Mouse (Mus musculus) heart, adult 2 months (tissue): ENCODE results near the gene Olfr262. TPM values are rescaled to one million over a fixed set of nuclear protein-coding genes. Genes with fewer than 3 reads are reported as not detected.
"Not testable (repeated sequence)": the region's sequence is repeated elsewhere in the genome, so short reads cannot be mapped to it uniquely, and the experiment has no call there.

Experiments
- DNase-seq, 2 experiments: peaks; one replicate each; pipeline ENCODE4 v3.0.0; 2021
- H3K27ac ChIP-seq: fragments of 200-600 bp; 2 replicates; pipeline ENCODE4 v1.8.1; 2022
- H3K27me3 ChIP-seq: fragments of 200-500 bp; 2 replicates; pipeline ENCODE4 v1.6.1; 2012; ENCODE audit warnings: mild to moderate bottlenecking, low read length, inconsistent platforms, mixed read lengths; ENCODE audit not compliant: control insufficient read depth, insufficient read depth
- H3K36me3 ChIP-seq: fragments of 200-500 bp; 2 replicates; pipeline ENCODE4 v1.6.1; 2012; ENCODE audit warnings: low read length, inconsistent platforms; ENCODE audit not compliant: control insufficient read depth, insufficient read depth
- H3K4me1 ChIP-seq: fragments of 200-500 bp; 2 replicates; pipeline ENCODE4 v1.6.1; 2011; ENCODE audit warnings: low read length; ENCODE audit not compliant: control insufficient read depth, insufficient read depth
- H3K4me3 ChIP-seq: fragments of 200-600 bp; 2 replicates; pipeline ENCODE4 v1.8.1; 2022
- H3K79me2 ChIP-seq: fragments of 200-500 bp; replicated peaks from 2 replicates; pipeline ENCODE4 v1.6.1; 2012; ENCODE audit warnings: mild to moderate bottlenecking, inconsistent platforms, low read length, moderate library complexity, mixed read lengths; ENCODE audit not compliant: control insufficient read depth, insufficient read depth
- H3K9ac ChIP-seq: fragments of 200-500 bp; 2 replicates; pipeline ENCODE4 v1.6.1; 2012; ENCODE audit warnings: low read depth, mild to moderate bottlenecking, control low read depth, inconsistent platforms, low read length, mixed read lengths
- CTCF ChIP-seq: fragments of 200-600 bp; IDR thresholded peaks from 2 replicates; pipeline ENCODE4 v1.8.1; 2022; ENCODE audit warnings: antibody characterized with exemption, mild to moderate bottlenecking, moderate library complexity
- EP300 ChIP-seq: fragments of 200-500 bp; IDR thresholded peaks from 2 replicates; pipeline ENCODE4 v1.6.1; 2011; ENCODE audit warnings: low read depth, low read length, control low read depth; ENCODE audit not compliant: insufficient read depth
- POLR2A ChIP-seq: fragments of 200-500 bp; IDR thresholded peaks from 2 replicates; pipeline ENCODE4 v1.6.1; 2011; ENCODE audit warnings: mild to moderate bottlenecking, low read depth, low read length, control low read depth; ENCODE audit not compliant: insufficient read depth
- WGBS: fragments of 180-500 bp; shearing (Covaris S2); methylation state at CpG from one replicate; pipeline ENCODE4 v1.1.7; 2018; 5-methylcytosine and 5-hydroxymethylcytosine counted together
- intact Hi-C: fragments of 180-260 bp; cut with DNase I; formaldehyde crosslinking; loops from one replicate; pipeline ENCODE4 v1.15.1; 2025
- long read RNA-seq: library from polyadenylated mRNA; stranded (forward); transcript quantifications from one replicate; pipeline ENCODE4 v2.0.0, GENCODE M21; 2021
- polyA plus RNA-seq: library from polyadenylated mRNA; depleted of rRNA; stranded (reverse); fragments of >200 nt; gene quantifications from 2 replicates; pipeline ENCODE4 v1.2.3, GENCODE M21; 2012; rRNA removed
- total RNA-seq, 2 experiments: library from RNA; stranded (reverse); gene quantifications; 2 replicates each; pipeline ENCODE4 v1.2.3; 2021

Olfr262 gene
- total RNA-seq (not detected), polyA plus RNA-seq (not detected in 2 replicates)
- long read RNA-seq: 0 reads

DNA sequence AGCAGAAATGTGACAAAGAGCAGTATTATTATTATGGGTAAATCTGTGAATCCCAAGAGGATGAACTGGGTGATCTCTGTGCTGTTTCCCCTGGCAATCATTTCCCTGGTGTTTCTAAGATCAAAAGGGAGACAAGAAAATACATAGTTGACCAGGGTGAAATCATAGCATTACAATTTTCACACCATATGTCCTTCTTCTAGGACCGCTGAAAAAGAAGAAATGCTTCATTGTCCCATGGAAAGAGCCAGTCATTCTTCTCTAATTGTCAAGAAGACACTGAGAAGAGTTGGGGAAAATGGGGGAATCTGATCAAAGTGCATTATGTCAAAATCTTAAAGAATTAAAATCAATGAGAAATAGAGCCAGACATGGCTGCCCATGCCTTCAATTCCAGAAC is at the start of gene Olfr262:
Gene Olfr262 (minus strand): TSS at position 101 of the 400 bp plus-strand sequence.
- Histone ChIP-seq H3K27me3 (no peaks in the 10 kb centered on the region), H3K36me3 (no peaks in the 10 kb centered on the region), H3K4me3 (no peak within 1 kb of the TSS), H3K27ac (no peak within 1 kb of the TSS), H3K9ac (no peak within 1 kb of the TSS), H3K79me2 (no peaks in the 10 kb centered on the region), H3K4me1 (no peaks in the 10 kb centered on the region)
- TF ChIP-seq EP300: no peak
- no peak for TF ChIP-seq POLR2A
- no peak for TF ChIP-seq CTCF
- 68% methylated on average over 1 of the region's 1 CpGs for WGBS
- intact Hi-C loops: no loop called here
- DNase-seq: no peak

DNA sequence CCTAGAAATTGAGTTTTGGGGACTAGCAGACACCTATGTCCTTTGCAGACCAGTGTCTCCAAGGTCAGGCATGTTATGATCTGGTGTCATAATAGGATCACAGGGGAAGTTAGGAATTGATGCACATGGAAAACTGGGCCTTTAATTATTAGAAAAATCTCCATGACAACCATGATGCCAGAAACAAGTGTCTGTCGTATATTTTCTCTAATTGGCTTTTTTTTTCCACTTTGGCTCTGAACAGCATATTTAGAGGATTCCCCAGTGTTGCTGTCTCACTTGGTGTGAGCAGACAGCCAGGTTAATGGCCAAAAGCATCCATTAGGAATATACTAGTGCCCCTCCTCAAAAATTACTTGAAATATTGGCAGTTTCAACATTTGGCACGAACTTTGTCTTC is 38.1 kb upstream of the Olfr262 start, which contains the start of gene Olfr1434:
Gene Olfr1434 (plus strand): TSS at position 301 of the 400 bp plus-strand sequence.
- no peak for DNase-seq
- Histone ChIP-seq H3K36me3 (no peaks in the 10 kb centered on the region), H3K27ac (no peak within 1 kb of the TSS), H3K4me3 (no peak within 1 kb of the TSS), H3K27me3 (no peaks in the 10 kb centered on the region), H3K79me2 (no peaks in the 10 kb centered on the region), H3K4me1 (no peaks in the 10 kb centered on the region), H3K9ac (no peak within 1 kb of the TSS)
- 51% methylated on average over 2 of the region's 2 CpGs for WGBS
- TF ChIP-seq POLR2A: no peak
- no peak for TF ChIP-seq CTCF
- TF ChIP-seq EP300: no peak
- intact Hi-C loops: no loop called here

DNA sequence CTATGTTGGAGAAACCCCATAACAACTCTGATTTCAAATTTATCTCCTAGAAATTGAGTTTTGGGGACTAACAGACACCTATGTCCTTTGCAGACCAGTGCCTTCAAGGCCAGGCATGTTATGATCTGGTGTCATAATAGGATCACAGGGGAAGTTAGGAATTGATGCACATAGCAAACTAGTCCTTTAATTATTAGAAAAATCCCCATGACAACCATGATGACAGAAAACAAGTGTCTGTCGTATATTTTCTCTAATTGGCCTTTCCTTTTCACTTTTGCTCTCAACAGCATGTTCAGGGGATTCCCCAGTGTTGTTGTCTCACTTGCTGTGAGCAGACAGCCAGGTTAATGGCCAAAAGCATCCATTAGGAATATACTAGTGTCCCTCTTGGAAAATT is 19.3 kb upstream of the Olfr262 start, which contains the start of gene Olfr235:
Gene Olfr235 (plus strand): TSS at position 301 of the 400 bp plus-strand sequence.
- H3K36me3 ChIP-seq: no peaks in the 10 kb centered on the region
- H3K79me2 ChIP-seq: no peaks in the 10 kb centered on the region
- intact Hi-C loops: no loop called here
- no peaks in the 10 kb centered on the region for H3K4me1 ChIP-seq
- DNase-seq: no peak
- H3K27me3 ChIP-seq: no peaks in the 10 kb centered on the region
- H3K4me3 ChIP-seq: no peak within 1 kb of the TSS
- no peak for TF ChIP-seq EP300
- no peak for TF ChIP-seq CTCF
- TF ChIP-seq POLR2A: no peak
- H3K27ac ChIP-seq: no peak within 1 kb of the TSS
- no peak within 1 kb of the TSS for H3K9ac ChIP-seq
- 34% methylated on average over 1 of the region's 1 CpGs for WGBS

DNA sequence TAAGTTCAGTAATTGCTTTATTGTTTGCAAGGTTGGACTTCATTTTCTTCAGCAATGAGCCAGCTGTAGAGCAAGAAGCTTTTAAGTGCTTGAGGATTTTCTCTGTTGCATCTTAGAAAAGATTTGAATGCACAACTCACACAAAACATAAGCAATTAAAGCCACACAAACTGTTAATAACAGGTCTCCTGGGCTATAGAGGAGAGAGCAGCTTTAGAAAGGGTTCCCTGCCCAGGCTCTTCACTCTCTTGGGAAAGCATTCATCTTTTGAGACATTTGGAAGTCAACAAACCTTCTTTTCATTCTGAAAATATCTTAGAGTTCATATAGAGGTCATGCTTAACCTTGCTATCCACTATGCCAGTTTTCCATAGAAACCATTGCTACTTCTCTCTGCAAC is 9.0 kb downstream of the Olfr262 start, which contains the start of gene Olfr1432:
Gene Olfr1432 (minus strand): TSS at position 101 of the 400 bp plus-strand sequence.
- H3K79me2 ChIP-seq, DNase-seq, H3K36me3 ChIP-seq, H3K4me3 ChIP-seq, H3K27ac ChIP-seq, H3K9ac ChIP-seq, H3K4me1 ChIP-seq, H3K27me3 ChIP-seq: not testable (repeated sequence)
- intact Hi-C loops: loop anchor here (5.0 kb wide), 1 partner anchor 55 kb away; no protein-coding TSS in a partner anchor

GRCm38 (mm10) chr19:12200334-12200733 is 41.1 kb downstream of the Olfr262 start, which contains the start of gene Olfr1431:
TSS of gene Olfr1431 (plus strand) at chr19:12200634.
- Histone ChIP-seq H3K27me3 (no peaks in the 10 kb centered on the region), H3K36me3 (no peaks in the 10 kb centered on the region), H3K27ac (no peak within 1 kb of the TSS), H3K9ac (no peak within 1 kb of the TSS), H3K79me2 (no peaks in the 10 kb centered on the region), H3K4me3 (no peak within 1 kb of the TSS), H3K4me1 (no peaks in the 10 kb centered on the region)
- intact Hi-C loops: no loop called here
- WGBS: 44% methylated on average over 1 of the region's 1 CpGs
- DNase-seq: no peak
- TF ChIP-seq EP300: no peak
- TF ChIP-seq CTCF: no peak
- no peak for TF ChIP-seq POLR2A

DNA sequence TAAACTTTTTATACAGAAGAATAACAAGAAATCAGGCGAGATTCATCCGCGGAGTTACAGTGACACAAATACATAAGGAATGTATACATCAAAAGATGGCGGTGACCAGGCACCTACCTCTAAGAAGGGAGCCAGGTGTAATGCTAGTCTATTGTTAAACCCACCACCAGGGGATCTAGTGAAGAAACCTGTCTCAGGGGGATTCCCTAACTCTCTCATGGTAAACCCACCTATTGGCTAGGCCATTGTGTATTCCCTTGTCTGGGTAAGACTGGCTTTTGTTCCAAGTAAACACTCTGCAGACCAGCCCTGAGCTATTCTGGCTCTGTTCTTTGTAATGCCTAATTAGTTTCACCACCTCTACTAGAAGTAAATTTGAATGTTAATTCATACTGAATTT is 42.4 kb downstream of the Olfr262 start:
- H3K4me3 ChIP-seq, H3K27ac ChIP-seq, DNase-seq, H3K27me3 ChIP-seq, H3K9ac ChIP-seq, H3K36me3 ChIP-seq, H3K4me1 ChIP-seq, intact Hi-C loops, H3K79me2 ChIP-seq: not testable (repeated sequence)
- 81% methylated on average over 4 of the region's 4 CpGs for WGBS

Other genes starting within 250 kb of the Olfr262 start
- gene Olfr1423, start 200.3 kb downstream of the Olfr262 start, total RNA-seq: not detected
- gene Olfr1423, start 200.3 kb downstream of the Olfr262 start, polyA plus RNA-seq: not detected in 2 replicates
- not detected for gene Olfr1424, start 179.0 kb downstream of the Olfr262 start, total RNA-seq
- gene Olfr1424, start 179.0 kb downstream of the Olfr262 start, polyA plus RNA-seq: not detected in 2 replicates
- gene Olfr1425, start 163.9 kb downstream of the Olfr262 start, total RNA-seq: not detected
- not detected in 2 replicates for gene Olfr1425, start 163.9 kb downstream of the Olfr262 start, polyA plus RNA-seq
- gene Olfr1426, start 149.6 kb downstream of the Olfr262 start, total RNA-seq: not detected
- gene Olfr1426, start 149.6 kb downstream of the Olfr262 start, polyA plus RNA-seq: not detected in 2 replicates
- not detected for gene Olfr1427, start 138.3 kb downstream of the Olfr262 start, total RNA-seq
- not detected in 2 replicates for gene Olfr1427, start 138.3 kb downstream of the Olfr262 start, polyA plus RNA-seq
- not detected for gene Olfr1428, start 125.8 kb downstream of the Olfr262 start, total RNA-seq
- not detected in 2 replicates for gene Olfr1428, start 125.8 kb downstream of the Olfr262 start, polyA plus RNA-seq
- gene Olfr76, start 118.5 kb downstream of the Olfr262 start, total RNA-seq: not detected
- not detected in 2 replicates for gene Olfr76, start 118.5 kb downstream of the Olfr262 start, polyA plus RNA-seq
- not detected for gene Olfr1555-ps1, start 71.5 kb downstream of the Olfr262 start, total RNA-seq
- not detected in 2 replicates for gene Olfr1555-ps1, start 71.5 kb downstream of the Olfr262 start, polyA plus RNA-seq
- gene Olfr1431, start 41.0 kb downstream of the Olfr262 start, total RNA-seq: not detected
- not detected in 2 replicates for gene Olfr1431, start 41.0 kb downstream of the Olfr262 start, polyA plus RNA-seq
- gene Olfr1432, start 9.1 kb downstream of the Olfr262 start, total RNA-seq: not detected
- gene Olfr1432, start 9.1 kb downstream of the Olfr262 start, polyA plus RNA-seq: not detected in 2 replicates
- not detected for gene Olfr235, start 19.4 kb upstream of the Olfr262 start, total RNA-seq
- not detected in 2 replicates for gene Olfr235, start 19.4 kb upstream of the Olfr262 start, polyA plus RNA-seq
- gene Olfr1434, start 38.2 kb upstream of the Olfr262 start, total RNA-seq: not detected
- gene Olfr1434, start 38.2 kb upstream of the Olfr262 start, polyA plus RNA-seq: not detected in 2 replicates
- not detected for gene Olfr1436, start 57.5 kb upstream of the Olfr262 start, total RNA-seq
- gene Olfr1436, start 57.5 kb upstream of the Olfr262 start, polyA plus RNA-seq: not detected in 2 replicates
- gene Olfr1437, start 83.4 kb upstream of the Olfr262 start, total RNA-seq: not detected
- not detected in 2 replicates for gene Olfr1437, start 83.4 kb upstream of the Olfr262 start, polyA plus RNA-seq
- gene Olfr1438-ps1, start 94.3 kb upstream of the Olfr262 start, total RNA-seq: not detected
- gene Olfr1438-ps1, start 94.3 kb upstream of the Olfr262 start, polyA plus RNA-seq: not detected in 2 replicates
- not detected for gene Olfr1440, start 145.6 kb upstream of the Olfr262 start, total RNA-seq
- gene Olfr1440, start 145.6 kb upstream of the Olfr262 start, polyA plus RNA-seq: not detected in 2 replicates
- not detected for gene Olfr1441, start 175.8 kb upstream of the Olfr262 start, total RNA-seq
- not detected in 2 replicates for gene Olfr1441, start 175.8 kb upstream of the Olfr262 start, polyA plus RNA-seq
- gene Pfpl, start 186.2 kb upstream of the Olfr262 start, total RNA-seq: not detected
- gene Pfpl, start 186.2 kb upstream of the Olfr262 start, polyA plus RNA-seq: not detected in 2 replicates
- 1 to 10 TPM; 7.4 to 8.0 TPM for gene Mpeg1, start 219.1 kb upstream of the Olfr262 start, total RNA-seq
- gene Mpeg1, start 219.1 kb upstream of the Olfr262 start, polyA plus RNA-seq: 3.5 and 4.3 TPM in 2 replicates